Mouse (Mus musculus) erythroblast, embryonic 14.5 days (primary cell): ENCODE data around the gene Zscan25.
"Not testable (repeated sequence)": the region's sequence is repeated elsewhere in the genome, so short reads cannot be mapped to it uniquely, and the experiment has no call there.

Experiments used
- GATA1 ChIP-seq: IDR thresholded peaks from 2 replicates; pipeline ENCODE4 v1.6.1; 2012; ENCODE audit warnings: low read length, inconsistent platforms, mixed read lengths
- TAL1 ChIP-seq: IDR thresholded peaks from 3 replicates; pipeline ENCODE4 v1.6.1; 2012; ENCODE audit warnings: low read length, inconsistent platforms, mixed read lengths

DNA sequence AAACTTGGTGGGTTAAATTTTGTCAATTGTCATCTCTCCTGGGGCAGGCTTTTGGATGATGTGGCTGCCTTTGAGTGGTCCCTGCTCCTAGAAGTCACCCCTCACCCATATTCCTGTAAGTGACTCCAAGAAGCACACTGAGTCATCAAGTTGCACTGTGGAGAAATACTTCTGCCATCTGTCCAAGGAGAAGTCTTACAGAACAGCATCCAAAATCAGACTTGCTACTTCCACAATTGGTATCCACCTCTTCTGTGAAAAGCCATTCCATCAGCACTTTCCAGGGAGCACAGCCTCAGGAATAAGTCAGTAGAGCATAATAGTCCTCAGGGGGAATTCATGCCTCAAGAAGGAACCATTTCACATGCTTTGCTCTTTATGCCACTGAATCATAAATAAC is 58.5 kb downstream of the Zscan25 start:
- TF ChIP-seq GATA1, TAL1: not testable (repeated sequence)
